Mouse (Mus musculus): ENCODE results near the gene Hivep3.
A peak's percentile ranks its signal among the peaks of the same experiment; 100 is the strongest.

The Hivep3 gene

DNA sequence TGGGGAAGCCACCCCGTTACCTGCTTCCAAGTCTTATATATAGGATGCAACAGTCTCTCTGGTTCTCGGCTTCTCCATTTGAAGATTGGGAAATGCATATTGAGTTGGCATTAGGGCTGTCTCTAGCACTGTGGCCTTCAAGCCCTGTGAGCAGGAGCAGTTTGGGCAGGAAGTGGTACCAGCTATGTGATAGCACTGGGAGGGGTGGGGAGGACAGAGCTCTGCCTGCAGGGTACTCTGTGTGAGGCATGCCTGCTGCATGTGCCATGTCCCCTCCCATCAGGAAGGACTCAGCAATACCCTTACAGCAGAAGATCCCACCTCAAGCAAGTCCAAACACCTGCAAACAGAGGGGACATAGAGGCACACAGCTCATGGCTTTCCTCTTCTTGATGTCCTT lies 142.0 kb downstream of the Hivep3 start:
- peak in 1 of 2 experiments; percentile 47 for DNase-seq

DNA sequence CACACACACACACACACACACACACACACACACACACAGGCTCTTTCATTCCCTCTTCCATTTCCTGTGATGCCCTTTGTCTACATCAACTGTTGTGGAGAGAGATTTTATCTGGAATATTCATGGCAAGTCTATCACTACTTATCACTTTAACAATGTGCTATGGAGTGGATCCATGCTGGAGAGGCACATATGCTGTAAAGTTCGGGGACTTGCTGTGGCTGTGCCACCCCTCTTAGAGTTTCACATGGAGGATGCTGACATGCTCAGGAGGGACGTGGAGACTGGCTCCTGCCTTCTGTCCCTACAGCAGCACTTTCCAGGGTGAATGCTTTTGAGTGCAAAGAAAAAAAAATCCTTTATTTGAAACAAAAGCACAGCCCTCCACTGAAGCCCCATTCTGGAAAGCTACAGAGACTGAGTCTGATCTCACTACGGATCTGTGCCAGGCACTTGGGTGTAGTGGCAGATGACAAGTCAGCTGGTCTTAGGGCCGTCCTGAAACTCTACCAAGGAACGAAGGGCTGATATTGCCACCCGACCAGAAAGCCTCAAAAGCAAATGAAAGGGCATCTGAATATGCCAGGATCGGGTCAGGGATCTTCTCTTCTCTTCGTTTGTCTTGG lies 143.1 kb downstream of the Hivep3 start:
- DNase-seq, result no peak

- DNase-seq, result no peak
These were observed 144.6 kb downstream of the Hivep3 start for GRCm38 (mm10) chr4:119878218-119878617.

GRCm38 (mm10) chr4:119879671-119880070 lies 146.1 kb downstream of the Hivep3 start:
- no peak for DNase-seq

DNA sequence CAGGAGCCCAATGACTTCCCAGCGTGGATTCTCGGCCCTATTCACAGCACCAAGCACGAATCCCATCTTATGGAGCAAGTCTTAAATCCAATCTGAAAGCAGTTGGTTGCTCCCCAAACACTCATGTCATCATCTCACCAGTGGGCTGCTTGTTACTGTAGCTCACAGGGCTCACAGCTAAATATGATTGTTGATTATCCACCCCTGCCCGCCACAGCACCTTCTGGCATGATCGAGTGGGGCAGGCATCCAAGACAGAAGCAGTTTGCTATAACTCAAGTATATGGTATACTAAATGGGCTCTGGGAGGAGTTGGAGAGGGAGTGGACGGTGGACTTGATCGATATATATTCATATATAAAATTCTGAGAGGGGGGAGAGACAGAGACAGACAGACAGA lies 146.7 kb downstream of the Hivep3 start:
- DNase-seq, result no peak

DNA sequence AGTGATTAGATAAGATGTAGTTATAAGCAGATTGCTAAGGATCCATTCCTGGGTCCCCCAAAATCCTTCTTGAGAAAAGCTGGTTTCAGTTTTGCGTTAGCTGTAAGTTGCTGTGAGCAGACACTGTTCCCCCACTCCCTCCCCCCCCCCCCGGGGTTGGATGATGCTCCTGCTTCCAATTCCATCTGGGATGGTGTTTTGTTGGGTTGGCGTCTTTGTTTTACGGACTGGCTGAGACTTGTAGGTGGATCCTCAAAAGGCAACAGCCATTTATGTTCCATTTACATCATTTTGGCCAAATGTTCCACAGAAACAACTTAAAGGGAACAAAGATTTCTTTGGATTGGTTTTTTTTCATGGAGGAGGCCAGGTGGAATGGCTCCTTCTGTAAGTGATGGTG lies 147.7 kb downstream of the Hivep3 start:
- no peak for DNase-seq

- no peak for DNase-seq
These were observed 148.8 kb downstream of the Hivep3 start for GRCm38 (mm10) chr4:119882401-119882800.

- DNase-seq, result no peak
These were observed 149.2 kb downstream of the Hivep3 start for GRCm38 (mm10) chr4:119882814-119883213.

DNA sequence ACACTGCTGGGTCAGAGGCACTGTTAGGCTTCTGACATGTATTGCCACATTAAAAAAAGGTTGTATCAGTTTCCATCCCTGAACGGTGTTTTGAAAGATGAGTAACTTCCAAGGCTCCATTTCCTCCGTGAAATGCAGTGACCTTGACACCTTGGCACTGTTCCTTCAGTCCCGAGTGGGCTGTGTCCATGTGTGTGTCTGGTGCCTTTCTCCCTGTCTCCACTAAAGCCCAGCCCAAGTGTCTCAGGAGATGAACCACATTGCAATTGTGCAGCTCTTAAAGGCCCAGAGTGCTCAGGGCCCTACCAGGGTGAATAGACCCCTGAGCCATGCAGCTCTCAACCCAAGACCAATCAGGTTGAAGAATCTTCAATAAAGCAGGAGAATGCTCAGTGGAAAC lies 153.0 kb downstream of the Hivep3 start:
- no peak for DNase-seq

DNA sequence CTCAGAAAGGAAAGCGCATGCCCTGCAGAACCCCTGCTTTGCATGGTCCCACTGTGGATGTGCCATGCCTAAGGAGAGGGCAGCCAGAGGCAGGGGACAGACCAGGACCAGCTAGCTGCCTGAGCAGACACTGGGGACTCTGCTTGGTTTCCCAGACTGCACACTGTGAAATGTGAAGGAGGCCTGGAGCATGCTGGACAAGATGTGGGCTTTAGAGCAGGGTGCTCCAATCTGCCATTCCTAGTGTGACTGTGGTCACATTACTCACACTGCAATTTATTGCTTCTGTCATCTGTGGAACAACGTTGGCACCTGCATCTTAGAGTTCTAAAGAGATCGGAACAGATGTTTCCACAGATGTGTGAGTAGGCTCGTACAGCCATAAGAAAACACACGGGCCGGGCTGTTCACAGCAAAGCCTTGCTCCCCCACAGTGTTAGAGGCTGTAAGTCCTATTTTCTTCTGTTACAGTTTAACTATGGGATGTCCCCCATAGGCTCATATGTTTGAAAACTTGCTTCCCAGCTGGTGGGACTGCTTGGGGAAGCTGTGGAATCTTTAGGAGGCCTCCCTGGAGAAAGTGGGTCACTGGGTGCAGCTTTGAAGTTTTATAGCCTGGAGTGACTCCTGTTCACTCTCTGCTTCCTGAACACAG lies 154.1 kb downstream of the Hivep3 start:
- no peak for DNase-seq

GRCm38 (mm10) chr4:119889760-119890159 lies 156.2 kb downstream of the Hivep3 start:
- DNase-seq, result no peak

DNA sequence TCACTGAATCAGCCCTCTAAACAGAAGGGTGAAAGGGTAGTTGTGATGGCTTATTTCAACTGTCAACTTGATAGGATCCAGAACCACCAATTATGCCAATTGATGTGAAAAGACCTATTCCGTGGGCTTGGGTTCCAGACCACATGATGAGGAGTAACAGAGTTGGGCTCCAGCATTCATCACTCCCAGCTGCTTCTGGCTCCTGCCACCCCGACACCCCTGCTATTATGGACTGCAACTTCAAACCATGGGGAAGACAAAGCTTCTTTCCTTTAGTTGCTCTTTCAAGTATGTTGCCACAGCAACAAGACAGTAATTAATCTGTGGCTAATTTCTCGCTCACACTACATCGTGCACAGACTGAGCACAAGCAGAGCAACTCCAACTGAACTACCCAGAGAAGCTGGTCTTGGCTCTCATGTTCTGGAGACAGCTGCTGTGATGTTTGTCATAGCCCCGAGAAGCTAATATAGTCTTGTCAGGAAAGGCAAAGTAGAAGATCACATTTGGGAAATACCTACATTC lies 159.7 kb downstream of the Hivep3 start:
- DNase-seq, result no peak

DNA sequence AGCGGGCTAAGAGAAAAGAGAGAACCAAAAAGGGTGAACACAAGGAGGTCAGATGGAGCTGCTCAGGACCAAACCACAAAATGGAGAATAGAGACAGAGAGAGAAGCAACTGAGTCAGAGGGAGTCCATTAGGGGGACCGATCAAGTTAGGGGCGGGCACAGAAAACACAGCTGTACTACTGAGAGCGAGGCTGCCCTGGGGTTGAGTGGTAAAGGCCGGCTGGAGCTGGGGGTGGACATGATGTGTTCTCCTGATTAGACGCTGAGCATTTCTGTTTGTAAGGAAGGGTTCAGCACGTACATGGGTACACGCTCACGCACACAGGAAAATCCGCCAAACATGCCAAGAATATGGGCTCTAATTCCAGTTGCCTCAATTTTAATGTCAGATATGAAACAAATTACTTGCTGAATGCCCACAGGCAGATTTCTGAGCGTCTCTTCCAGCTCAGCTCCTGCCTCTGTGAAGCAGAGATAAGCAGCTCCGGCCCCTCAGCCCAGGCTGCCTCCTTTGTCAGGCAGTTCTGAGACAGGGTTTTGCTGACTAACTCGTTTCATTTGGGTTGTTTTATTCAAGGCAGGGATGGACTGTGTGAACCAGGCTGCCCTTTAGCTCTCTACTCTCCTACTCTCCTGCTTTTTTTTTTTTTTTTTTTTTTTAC lies 161.3 kb downstream of the Hivep3 start:
- DNase-seq, result no peak

DNA sequence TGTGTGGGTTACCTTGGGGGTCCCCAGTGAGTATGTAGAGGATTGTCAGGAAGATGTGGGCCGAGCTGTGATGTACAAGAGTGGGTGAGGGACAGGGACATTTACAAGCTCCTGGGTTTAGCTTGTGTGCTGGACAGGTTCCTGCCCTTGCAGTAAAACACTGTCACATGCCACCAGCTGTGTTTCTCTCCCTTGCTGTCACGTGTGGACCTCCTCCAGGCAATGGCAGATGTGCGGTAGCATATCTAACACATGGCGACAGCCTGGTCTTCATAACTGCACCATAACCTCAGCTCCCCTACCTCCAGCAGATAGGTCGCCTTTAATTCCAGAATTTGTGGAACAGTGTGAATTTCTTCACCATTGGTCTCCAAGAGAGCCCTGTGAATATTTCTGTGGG lies 161.9 kb downstream of the Hivep3 start:
- DNase-seq, result no peak

DNA sequence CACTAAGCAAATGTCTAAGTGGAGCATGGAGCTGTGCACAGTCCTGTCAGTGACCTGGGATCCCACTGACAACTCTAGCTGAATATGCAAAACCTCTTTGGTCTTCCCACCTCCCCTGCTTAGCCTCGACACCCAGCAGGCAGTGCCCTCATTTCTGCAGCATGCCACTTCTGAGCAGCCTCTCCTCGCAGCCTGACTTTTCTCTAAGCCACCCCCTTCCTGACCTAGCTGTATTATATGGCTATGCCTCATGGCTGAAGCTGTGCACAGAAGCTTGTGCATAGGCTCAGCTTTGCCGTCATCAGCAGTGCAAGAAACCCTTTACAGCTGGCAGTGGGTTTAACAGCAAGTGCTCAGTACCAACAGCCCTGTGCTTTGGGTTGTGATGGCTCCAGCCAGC lies 163.0 kb downstream of the Hivep3 start:
- peak in 1 of 2 experiments; percentile 30 for DNase-seq

GRCm38 (mm10) chr4:119897054-119897855 lies 163.7 kb downstream of the Hivep3 start:
- peak; percentile 33 to 62 for DNase-seq

GRCm38 (mm10) chr4:119901556-119902491 lies 168.2 kb downstream of the Hivep3 start:
- DNase-seq, result no peak

- DNase-seq, result no peak
These were observed 169.7 kb downstream of the Hivep3 start for GRCm38 (mm10) chr4:119903328-119903727.

DNA sequence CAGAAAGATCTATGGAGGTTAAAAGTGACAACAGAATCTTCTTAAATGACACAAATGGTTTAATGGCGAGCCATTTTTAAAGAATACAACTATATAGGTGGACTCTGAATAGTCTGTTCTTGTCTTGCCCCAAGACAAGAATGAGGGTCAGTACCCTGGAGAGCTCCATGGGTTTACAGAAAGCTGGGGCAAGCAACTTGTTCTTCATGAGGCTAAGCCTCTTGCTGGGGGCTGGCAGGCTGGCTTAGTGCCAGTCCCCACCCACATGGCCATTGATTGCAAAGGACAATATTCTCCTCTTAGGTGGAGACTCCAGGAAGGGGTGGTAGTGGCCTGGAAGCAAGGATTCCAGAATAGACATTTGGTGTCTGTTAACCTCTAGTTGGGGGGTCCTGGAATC lies 170.2 kb downstream of the Hivep3 start:
- no peak for DNase-seq

GRCm38 (mm10) chr4:119904296-119904695 lies 170.7 kb downstream of the Hivep3 start:
- DNase-seq, result no peak

DNA sequence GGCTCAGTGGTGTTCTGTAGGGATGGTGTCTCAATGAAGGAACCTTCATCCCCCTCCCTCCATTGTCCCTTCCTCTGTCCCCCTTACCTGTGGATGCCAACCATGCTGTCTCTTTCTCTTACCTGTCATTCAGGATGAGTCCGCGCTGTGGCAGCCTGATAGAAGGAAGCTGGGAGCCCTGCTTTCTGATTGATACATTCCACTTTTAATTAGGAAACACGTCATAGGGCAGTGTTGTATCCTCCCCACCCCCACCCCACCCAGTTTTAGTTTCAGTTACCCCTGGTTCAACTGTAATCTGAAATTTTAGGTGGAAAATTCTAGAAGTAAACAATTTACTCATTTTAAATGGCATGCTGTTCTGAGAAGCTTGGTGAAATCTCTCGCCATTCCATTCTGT lies 173.5 kb downstream of the Hivep3 start:
- no peak for DNase-seq

All from thymus, adult 18-20 months (tissue).